Mouse (Mus musculus) kidney, adult 2 months (tissue): ENCODE measurements around the gene Ankrd39. TPM values are rescaled to one million over a fixed set of nuclear protein-coding genes. Genes with fewer than 3 reads are reported as not detected.

Source experiments
- DNase-seq: peaks from one replicate; pipeline ENCODE4 v3.0.0; 2021
- H3K27ac ChIP-seq: fragments of 200-500 bp; 2 replicates; pipeline ENCODE4 v1.5.1; 2012; ENCODE audit warnings: low read depth, low read length, control low read depth, inconsistent platforms; ENCODE audit not compliant: insufficient read depth
- H3K27me3 ChIP-seq: fragments of 200-500 bp; replicated peaks from 2 replicates; pipeline ENCODE4 v1.6.1; 2012; ENCODE audit warnings: mild to moderate bottlenecking, moderate library complexity, low read length, inconsistent platforms; ENCODE audit not compliant: control insufficient read depth, insufficient read depth
- H3K36me3 ChIP-seq: fragments of 200-500 bp; 2 replicates; pipeline ENCODE4 v1.6.1; 2012; ENCODE audit warnings: mild to moderate bottlenecking, moderate library complexity, low read length, inconsistent platforms; ENCODE audit not compliant: control insufficient read depth, insufficient read depth
- H3K4me1 ChIP-seq: fragments of 200-500 bp; 2 replicates; pipeline ENCODE4 v1.6.1; 2011; ENCODE audit warnings: low read length; ENCODE audit not compliant: control insufficient read depth, insufficient read depth
- H3K4me3 ChIP-seq: fragments of 200-500 bp; 2 replicates; pipeline ENCODE4 v1.5.1; 2011; ENCODE audit warnings: mild to moderate bottlenecking, low read depth, low read length, control low read depth; ENCODE audit not compliant: insufficient read depth
- CTCF ChIP-seq: fragments of 200-500 bp; conservative IDR thresholded peaks from 2 replicates; pipeline ENCODE4 v1.5.1; 2011; ENCODE audit warnings: low read depth, mild to moderate bottlenecking, control low read depth, low read length, moderate library complexity, mixed read lengths; ENCODE audit not compliant: insufficient read depth, insufficient read length
- POLR2A ChIP-seq: fragments of 200-500 bp; IDR thresholded peaks from one replicate; pipeline ENCODE4 v1.6.1; 2011; ENCODE audit warnings: low read depth, low read length, control low read depth
- WGBS: fragments of 180-500 bp; shearing (Covaris S2); methylation state at CpG from one replicate; pipeline ENCODE4 v1.1.7; 2018; 5-methylcytosine and 5-hydroxymethylcytosine counted together
- polyA plus RNA-seq: library from polyadenylated mRNA; depleted of rRNA; stranded (reverse); fragments of >200 nt; gene quantifications from 2 replicates; pipeline ENCODE4 v1.2.3, GENCODE M21; 2012

Ankrd39 gene
- polyA plus RNA-seq, 1 experiment: 16.8 TPM

DNA sequence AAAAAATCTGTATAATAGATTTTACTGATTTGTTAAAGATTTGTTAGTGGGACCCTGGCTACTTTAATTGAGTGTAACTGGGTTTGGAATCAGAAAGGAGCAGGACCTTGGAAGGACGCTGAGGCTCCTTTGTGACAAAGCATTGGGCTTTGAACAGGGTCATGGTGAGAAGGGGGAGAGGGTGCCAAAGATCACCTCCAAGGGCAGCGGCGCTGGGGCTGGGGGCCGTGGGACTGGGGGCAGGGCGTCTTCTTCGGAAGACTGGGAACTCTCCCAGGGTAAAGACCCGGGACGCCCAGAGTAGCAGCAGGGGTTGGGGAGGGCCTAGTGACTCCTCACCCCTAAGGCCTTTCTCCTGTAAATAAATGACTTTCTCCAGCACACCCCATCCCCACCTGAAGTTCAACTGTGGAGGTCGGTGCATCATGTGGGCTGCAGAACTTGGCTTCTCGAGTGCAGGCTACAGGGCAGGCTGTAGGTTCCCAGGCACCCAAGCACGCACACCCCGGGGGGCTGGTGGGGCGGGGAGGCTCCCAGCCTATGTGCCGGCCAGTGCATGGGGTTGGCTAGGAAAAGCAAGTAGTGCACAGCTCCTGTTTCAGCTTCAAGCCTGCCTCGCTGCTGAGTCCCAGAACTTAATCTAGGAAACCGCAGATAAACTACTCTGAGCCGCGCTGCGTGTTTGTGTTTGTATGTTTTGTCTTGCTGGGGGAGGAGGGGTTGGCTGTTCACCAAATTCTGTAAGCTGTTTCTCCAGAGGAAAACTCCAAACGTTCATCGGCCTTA is 20.8 kb upstream of the Ankrd39 start:
- DNase-seq: no peak
- WGBS: 25% methylated on average over 21 of the region's 21 CpGs
- TF ChIP-seq POLR2A (no peak), CTCF (no peak)
- Histone ChIP-seq H3K36me3 (no peaks in the 10 kb centered on the region), H3K4me3 (no peak overlapping the region), H3K27ac (peak overlapping the region; percentile 12; the same call in 1 of the 2 replicates), H3K4me1 (0 out of 2 replicates have a peak, but pooled peaks cover 4% of the 10 kb centered on the region), H3K27me3 (no peaks in the 10 kb centered on the region)

- H3K4me3 ChIP-seq: no peak overlapping the region
- H3K4me1 ChIP-seq: 0 out of 2 replicates have a peak, but pooled peaks cover 2% of the 10 kb centered on the region
- no peaks in the 10 kb centered on the region for H3K36me3 ChIP-seq
- 59% methylated on average over 2 of the region's 2 CpGs for WGBS
- no peak for DNase-seq
- TF ChIP-seq POLR2A: no peak
- TF ChIP-seq CTCF: no peak
- H3K27me3 ChIP-seq: no peaks in the 10 kb centered on the region
- no peak overlapping the region for H3K27ac ChIP-seq
Measured at GRCm38 (mm10) chr1:36566425-36566824, 19.2 kb upstream of the Ankrd39 start.

DNA sequence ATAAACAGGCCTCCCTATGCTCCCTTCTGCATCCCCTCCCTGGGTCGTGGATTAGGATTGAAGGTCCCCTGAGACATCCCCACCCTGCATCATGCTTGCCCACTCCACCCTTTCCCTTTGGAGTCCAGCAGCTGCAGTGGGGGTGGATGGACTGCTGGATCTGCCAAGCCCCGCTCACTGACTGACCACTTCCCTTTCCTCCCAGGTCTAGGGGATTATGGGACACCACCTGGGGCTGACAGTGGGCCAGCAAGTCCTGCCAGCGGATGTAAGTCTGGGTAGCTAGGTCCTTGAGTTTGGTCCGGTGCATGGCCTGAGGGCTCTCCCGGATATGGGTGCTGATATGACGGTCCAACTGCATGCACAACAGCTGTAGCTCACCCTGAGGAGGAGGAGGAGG is 16.9 kb upstream of the Ankrd39 start:
- DNase-seq: peak; percentile 68
- Histone ChIP-seq H3K4me1 (0 out of 2 replicates have a peak, but pooled peaks cover 2% of the 10 kb centered on the region), H3K4me3 (no peak overlapping the region), H3K27me3 (no peaks in the 10 kb centered on the region), H3K27ac (no peak overlapping the region; the same call in 1 of the 2 replicates), H3K36me3 (no peaks in the 10 kb centered on the region)
- TF ChIP-seq POLR2A (no peak), CTCF (no peak)
- 65% methylated on average over 6 of the region's 6 CpGs for WGBS

DNA sequence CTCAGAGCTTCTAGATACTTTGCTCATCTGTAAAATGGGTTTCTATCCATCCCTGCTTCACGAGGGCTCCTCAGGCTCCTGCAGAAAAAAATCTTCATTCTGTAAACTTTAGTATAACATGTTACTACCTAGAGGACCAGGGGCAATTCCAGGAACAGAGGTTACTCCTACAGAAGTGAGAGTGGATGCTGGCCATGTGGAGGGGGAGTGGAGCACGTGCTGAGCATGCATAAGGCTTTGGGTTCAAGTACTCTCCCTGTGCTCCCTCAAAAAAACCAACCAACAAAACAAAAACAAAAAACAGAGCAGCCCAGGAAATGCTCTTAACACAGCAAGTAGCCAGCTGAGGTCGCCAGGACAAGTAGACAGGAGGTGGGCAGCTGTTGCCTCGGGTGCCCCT is 16.4 kb upstream of the Ankrd39 start:
- 57% methylated on average over 4 of the region's 4 CpGs for WGBS
- DNase-seq: no peak
- Histone ChIP-seq H3K4me3 (no peak overlapping the region), H3K36me3 (no peaks in the 10 kb centered on the region), H3K27ac (no peak overlapping the region), H3K4me1 (peaks cover 2% of the 10 kb centered on the region; the same call in 1 of the 2 replicates), H3K27me3 (no peaks in the 10 kb centered on the region)
- TF ChIP-seq CTCF (no peak), POLR2A (no peak)

- Histone ChIP-seq H3K27me3 (no peaks in the 10 kb centered on the region), H3K4me1 (peaks cover 5% of the 10 kb centered on the region; the same call in 1 of the 2 replicates), H3K36me3 (no peaks in the 10 kb centered on the region), H3K27ac (no peak overlapping the region), H3K4me3 (no peak overlapping the region)
- no peak for DNase-seq
- WGBS: 70% methylated on average over 2 of the region's 2 CpGs
- no peak for TF ChIP-seq POLR2A
- TF ChIP-seq CTCF: no peak
Measured at GRCm38 (mm10) chr1:36563197-36563596, 16.0 kb upstream of the Ankrd39 start.

- no peaks in the 10 kb centered on the region for H3K36me3 ChIP-seq
- no peaks in the 10 kb centered on the region for H3K27me3 ChIP-seq
- no peak for DNase-seq
- TF ChIP-seq CTCF (no peak), POLR2A (no peak)
- H3K4me3 ChIP-seq: no peak overlapping the region
- peaks cover 5% of the 10 kb centered on the region; the same call in 1 of the 2 replicates for H3K4me1 ChIP-seq
- WGBS: 81% methylated on average over 4 of the region's 4 CpGs
- H3K27ac ChIP-seq: no peak overlapping the region
Measured at GRCm38 (mm10) chr1:36562388-36562787, 15.1 kb upstream of the Ankrd39 start.

- TF ChIP-seq CTCF (no peak), POLR2A (no peak)
- 47% methylated on average over 6 of the region's 6 CpGs for WGBS
- Histone ChIP-seq H3K27me3 (no peaks in the 10 kb centered on the region), H3K36me3 (no peaks in the 10 kb centered on the region), H3K4me3 (no peak overlapping the region), H3K27ac (no peak overlapping the region; the same call in 1 of the 2 replicates), H3K4me1 (peaks cover 5% of the 10 kb centered on the region; the same call in 1 of the 2 replicates)
- DNase-seq: peak; percentile 87
Measured at GRCm38 (mm10) chr1:36560903-36561302, 13.7 kb upstream of the Ankrd39 start.
